Mouse (Mus musculus): Measurements from ENCODE around the gene Tigd3. TPM values are rescaled to one million over a fixed set of nuclear protein-coding genes. Genes with fewer than 3 reads are reported as not detected.

The Tigd3 gene
- total RNA-seq (2022), result under 1 TPM; 0.23 to 0.50 (median 0.34) TPM

DNA sequence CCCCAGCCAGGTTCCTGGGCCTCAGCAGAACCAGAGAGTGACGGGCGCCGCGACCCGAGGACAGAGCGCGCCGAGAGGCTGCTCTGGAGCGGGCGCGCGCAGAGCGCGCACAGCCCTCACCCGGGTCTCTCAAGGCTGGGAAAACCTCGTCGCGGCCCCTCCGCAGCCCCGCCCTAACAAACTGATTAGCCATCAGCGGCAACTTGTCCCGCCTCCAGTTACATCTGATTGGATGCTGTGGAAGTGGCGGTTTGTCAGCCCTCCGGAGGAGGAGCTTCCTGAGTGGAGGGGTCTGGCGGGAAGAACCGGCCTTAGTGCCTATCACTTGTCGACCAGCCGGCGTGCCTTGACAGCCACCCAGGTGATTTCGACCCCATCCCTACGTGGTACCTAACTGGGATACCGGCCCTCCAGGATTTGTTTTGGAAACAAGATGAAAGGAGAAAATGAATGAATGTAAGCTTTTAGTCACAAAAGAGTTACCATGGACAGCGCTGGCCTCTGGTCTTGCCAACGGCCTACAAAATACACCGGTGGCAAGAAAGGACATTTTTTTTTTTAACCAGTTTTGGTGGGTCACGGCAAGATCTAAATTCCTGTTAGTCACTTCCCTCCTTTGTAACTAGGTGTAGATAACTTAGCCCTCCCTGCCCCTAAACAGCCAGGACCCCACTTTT, at the start of gene Tigd3:
TSS of gene Tigd3 (minus strand) at position 148 of the 677 bp plus-strand sequence.
- peak; percentile 95 for DNase-seq (ENCODE audit: low spot score)

- no peak for DNase-seq (ENCODE audit: low spot score)
Observed at GRCm38 (mm10) chr19:5943404-5943803, 49.5 kb upstream of the Tigd3 start.

DNA sequence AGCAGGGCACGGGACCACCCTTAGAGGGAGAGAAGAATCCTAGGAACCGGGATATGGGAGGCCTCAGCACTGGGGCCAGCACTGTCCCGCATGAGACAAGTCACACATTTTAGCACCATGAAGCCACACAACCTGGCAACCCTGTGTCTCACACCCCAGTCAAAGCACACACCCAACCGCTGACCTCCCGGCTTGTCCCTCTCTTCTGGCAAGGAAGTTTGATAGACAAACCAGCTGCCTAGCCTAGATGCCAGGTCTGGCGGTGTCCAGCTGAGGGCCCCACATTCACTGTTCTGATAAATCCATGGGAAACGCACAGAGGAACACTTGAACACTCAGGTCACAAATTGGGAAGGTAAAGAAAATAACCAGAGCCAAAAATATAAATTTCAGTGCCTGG, 48.6 kb upstream of the Tigd3 start:
- no peak for DNase-seq (ENCODE audit: low spot score)

- DNase-seq (ENCODE audit: low spot score), result no peak
Observed at GRCm38 (mm10) chr19:5940656-5941055, 46.7 kb upstream of the Tigd3 start.

DNA sequence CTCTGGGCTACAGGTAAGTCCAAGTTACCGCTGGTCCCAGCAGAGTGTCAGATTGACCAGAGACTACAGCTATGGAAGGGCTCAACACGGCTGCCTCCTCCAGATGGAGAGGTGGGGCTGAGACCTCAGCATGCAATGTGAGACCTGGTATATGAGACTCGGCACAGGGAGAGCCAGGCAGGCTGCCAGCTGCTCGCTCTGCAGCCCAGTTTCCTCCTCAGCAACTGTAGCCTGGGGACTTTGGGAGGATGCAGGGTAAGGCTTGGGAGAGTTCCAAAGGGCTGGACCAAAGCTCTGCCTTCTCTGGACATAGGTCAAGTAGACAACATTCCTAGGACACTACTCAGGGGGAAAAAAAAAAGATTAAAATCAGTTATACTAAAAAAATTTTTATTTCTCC, 46.2 kb upstream of the Tigd3 start:
- DNase-seq (ENCODE audit: low spot score), result peak; percentile 87

GRCm38 (mm10) chr19:5939715-5940114, 45.8 kb upstream of the Tigd3 start:
- no peak for DNase-seq (ENCODE audit: low spot score)

- DNase-seq (ENCODE audit: low spot score), result no peak
Observed at GRCm38 (mm10) chr19:5938516-5938915, 44.6 kb upstream of the Tigd3 start.

DNA sequence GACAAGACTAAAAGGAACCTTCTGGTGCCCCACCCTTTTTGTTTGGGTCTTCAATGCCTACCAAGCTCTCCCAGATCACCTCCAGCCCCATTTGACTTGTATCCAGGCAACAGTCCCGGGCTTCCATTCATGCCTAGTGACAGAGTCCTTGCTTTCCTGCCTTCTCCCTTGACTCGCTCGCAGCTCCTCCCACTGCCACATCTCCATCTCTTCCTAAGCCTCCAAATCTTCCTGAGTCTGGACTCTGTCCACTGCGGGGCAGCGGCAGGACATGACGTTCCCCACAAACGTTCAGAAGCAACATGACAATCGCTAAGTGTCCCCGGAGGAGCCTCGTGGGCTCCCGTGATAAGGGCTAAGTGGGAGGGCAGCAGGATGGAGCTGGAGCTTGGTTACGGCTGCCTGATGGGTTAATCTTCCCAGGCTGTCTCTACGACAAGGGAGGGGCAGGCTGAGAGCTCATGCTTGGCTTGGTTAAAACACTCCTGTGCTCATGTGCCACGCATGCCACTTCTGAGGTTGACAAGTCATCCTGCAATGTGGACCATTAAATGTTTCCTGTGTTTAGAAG, 44.0 kb upstream of the Tigd3 start:
- DNase-seq (ENCODE audit: low spot score), result no peak

DNA sequence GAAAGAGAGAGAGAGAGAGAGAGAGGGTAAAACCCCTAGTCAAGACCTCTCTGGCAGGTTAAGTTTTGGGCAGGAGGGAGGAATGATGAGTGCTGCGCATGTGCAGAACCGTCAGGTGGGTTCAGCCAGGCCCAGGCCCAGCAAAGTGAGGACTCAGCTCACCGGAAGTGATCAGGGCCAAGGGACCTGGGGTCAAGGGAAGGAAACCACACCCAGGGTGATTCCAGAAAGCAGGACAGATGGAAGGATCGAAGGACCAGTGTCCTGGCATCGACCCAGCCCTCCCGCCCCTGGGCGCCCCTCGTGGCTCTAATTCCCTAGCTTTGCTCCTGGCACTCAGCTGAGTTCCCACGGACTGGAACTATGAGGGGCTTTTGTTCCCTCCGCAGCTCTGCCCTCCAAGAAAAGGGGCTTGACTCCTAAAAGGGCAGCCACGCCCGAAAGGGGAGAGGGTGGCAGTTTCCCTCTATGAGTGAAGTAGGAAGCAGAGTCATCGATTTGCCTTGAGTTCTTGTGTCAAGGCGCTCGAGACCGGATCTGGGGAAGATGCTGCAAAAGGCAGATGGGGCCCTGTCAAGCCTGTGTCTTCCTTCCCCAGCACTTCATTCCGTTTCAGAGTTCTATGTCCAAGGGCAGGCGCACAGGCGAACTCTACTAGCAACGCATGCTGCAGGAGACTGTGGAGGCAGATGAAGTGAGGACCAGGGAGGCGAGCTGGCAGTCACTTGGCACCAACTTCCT, 43.3 kb upstream of the Tigd3 start:
- no peak for DNase-seq (ENCODE audit: low spot score)

- no peak for DNase-seq (ENCODE audit: low spot score)
Observed at GRCm38 (mm10) chr19:5935691-5936090, 41.7 kb upstream of the Tigd3 start.

GRCm38 (mm10) chr19:5935266-5935665, 41.3 kb upstream of the Tigd3 start:
- no peak for DNase-seq (ENCODE audit: low spot score)

GRCm38 (mm10) chr19:5929634-5930596, 36.0 kb upstream of the Tigd3 start:
- DNase-seq (ENCODE audit: low spot score), result peak; percentile 77

DNA sequence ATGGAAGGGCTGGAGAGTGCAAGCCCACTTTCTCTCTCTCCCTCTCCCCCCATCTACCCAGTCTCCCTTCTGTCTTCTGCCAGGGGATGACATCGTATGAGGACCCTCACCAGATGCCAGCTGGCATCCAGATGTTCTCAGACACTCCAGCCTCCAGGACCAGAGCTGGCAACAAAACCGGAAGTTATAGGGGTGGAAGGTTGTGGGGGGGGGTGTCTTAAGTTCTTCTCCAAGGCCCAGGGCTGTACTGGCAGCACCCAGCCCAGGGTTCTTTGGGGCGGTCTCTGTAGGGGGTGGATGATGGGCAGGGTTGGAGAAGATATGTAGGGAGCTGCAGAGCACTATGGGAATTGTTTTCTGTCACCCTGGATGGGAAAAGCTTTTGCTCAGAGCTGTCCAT, 34.6 kb upstream of the Tigd3 start:
- DNase-seq (ENCODE audit: low spot score), result no peak

GRCm38 (mm10) chr19:5928104-5928503, 34.2 kb upstream of the Tigd3 start:
- no peak for DNase-seq (ENCODE audit: low spot score)

DNA sequence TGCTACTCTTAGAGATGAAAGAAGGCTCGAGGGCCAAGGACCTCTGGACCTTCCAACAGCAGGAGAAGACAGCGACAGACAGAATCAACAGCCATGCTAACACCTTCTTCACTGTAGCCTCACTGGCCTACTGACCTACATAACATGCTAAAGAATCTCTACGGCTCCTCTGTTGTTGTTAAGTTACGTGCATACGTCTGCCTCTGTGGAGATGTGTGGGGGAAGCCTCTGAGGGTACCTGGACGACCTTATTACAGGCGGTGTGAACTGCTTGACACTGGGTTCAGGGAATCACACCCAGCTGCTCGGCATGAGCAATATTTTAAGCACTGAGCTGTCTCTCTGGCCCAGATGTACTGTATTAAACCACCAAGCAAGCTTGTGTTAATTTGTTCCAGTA, 33.6 kb upstream of the Tigd3 start:
- no peak for DNase-seq (ENCODE audit: low spot score)

- DNase-seq (ENCODE audit: low spot score), result no peak
Observed at GRCm38 (mm10) chr19:5927026-5927425, 33.1 kb upstream of the Tigd3 start.

- DNase-seq (ENCODE audit: low spot score), result no peak
Observed at GRCm38 (mm10) chr19:5925311-5925855, 31.4 kb upstream of the Tigd3 start.

- DNase-seq (ENCODE audit: low spot score), result peak; percentile 97
Observed at GRCm38 (mm10) chr19:5924713-5925093, 30.8 kb upstream of the Tigd3 start, which contains the start of gene Cdc42ep2. Gene Cdc42ep2 (minus strand): TSS chr19:5924816.

- DNase-seq (ENCODE audit: low spot score), result peak; percentile 93
Observed at GRCm38 (mm10) chr19:5923990-5924712, 30.2 kb upstream of the Tigd3 start.

GRCm38 (mm10) chr19:5922963-5923362, 29.0 kb upstream of the Tigd3 start:
- DNase-seq (ENCODE audit: low spot score), result no peak

Measured in heart, adult 8-10 months (tissue).